Mouse (Mus musculus): ENCODE results near the gene Cit. TPM values are rescaled to one million over a fixed set of nuclear protein-coding genes. Genes with fewer than 3 reads are reported as not detected.

Cit gene
- polyA plus RNA-seq, 1 experiment from 2014 or later: 58.4 TPM

- 49% methylated on average over 11 of the region's 11 CpGs for WGBS
- peaks cover 6% of the 10 kb centered on the region for H3K36me3 ChIP-seq (ENCODE audit: control insufficient read depth, insufficient read depth, low read length)
These were observed 65.4 kb downstream of the Cit start for GRCm38 (mm10) chr5:115910491-115910890.

GRCm38 (mm10) chr5:115915481-115915880 is 70.4 kb downstream of the Cit start:
- H3K27ac ChIP-seq (ENCODE audit: low read depth, low read length): no peak overlapping the region
- H3K36me3 ChIP-seq (ENCODE audit: control insufficient read depth, insufficient read depth, low read length): peaks cover 2% of the 10 kb centered on the region
- DNase-seq (ENCODE audit: low spot score): no peak

More at GRCm38 (mm10) chr5:115910491-115910890, 65.4 kb downstream of the Cit start:
- Histone ChIP-seq H3K9ac (ENCODE audit: low read depth, low read length) (no peak overlapping the region), H3K9me3 (ENCODE audit: control insufficient read depth, low read length) (no peaks in the 10 kb centered on the region), H3K4me3 (ENCODE audit: low read depth, low read length) (no peak overlapping the region), H3K27me3 (replicated peaks; ENCODE audit: control insufficient read depth, insufficient read depth, low read length) (no peaks in the 10 kb centered on the region), H3K4me1 (replicated peaks; ENCODE audit: control insufficient read depth, insufficient read depth, low read length) (peaks cover 23% of the 10 kb centered on the region), H3K4me2 (no peak overlapping the region), H3K27ac (ENCODE audit: low read depth, low read length) (peak overlapping the region; percentile 38; the same call in 1 of the 2 replicates)
- ATAC-seq (replicated peaks; ENCODE audit: low FRiP score): no peak
- DNase-seq (ENCODE audit: low spot score): no peak

DNA sequence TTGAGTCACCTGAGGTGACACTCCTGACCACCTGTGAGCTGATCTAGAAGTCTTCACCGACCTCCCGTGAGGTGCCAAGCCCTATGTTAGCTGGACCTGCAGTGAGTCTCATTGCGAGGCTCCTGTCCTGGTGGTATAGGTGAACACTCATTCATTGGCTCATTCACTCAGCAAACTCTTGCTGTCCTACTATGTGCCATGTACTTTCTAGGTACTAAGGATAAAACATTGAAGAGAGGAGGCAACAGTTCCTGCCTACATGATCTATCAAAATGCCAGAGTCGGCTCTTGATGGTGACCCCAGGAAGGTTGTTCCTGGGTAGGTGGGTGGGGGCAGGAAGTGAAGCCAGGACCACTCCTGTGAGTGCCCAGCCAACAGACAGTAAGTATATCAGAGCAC is 72.9 kb downstream of the Cit start:
- no peaks in the 10 kb centered on the region for H3K9me3 ChIP-seq (ENCODE audit: control insufficient read depth, low read length)
- peaks cover 2% of the 10 kb centered on the region for H3K36me3 ChIP-seq (ENCODE audit: control insufficient read depth, insufficient read depth, low read length)
- DNase-seq (ENCODE audit: low spot score): no peak
- no peak overlapping the region for H3K9ac ChIP-seq (ENCODE audit: low read depth, low read length)
- no peak overlapping the region for H3K4me2 ChIP-seq
- ATAC-seq (replicated peaks; ENCODE audit: low FRiP score): no peak
- H3K27me3 ChIP-seq (replicated peaks; ENCODE audit: control insufficient read depth, insufficient read depth, low read length): no peaks in the 10 kb centered on the region
- peaks cover 26% of the 10 kb centered on the region for H3K4me1 ChIP-seq (replicated peaks; ENCODE audit: control insufficient read depth, insufficient read depth, low read length)
- WGBS: 87% methylated on average over 4 of the region's 4 CpGs
- no peak overlapping the region for H3K4me3 ChIP-seq (ENCODE audit: low read depth, low read length)
- peak overlapping the region; percentile 65 for H3K27ac ChIP-seq (ENCODE audit: low read depth, low read length)

More at GRCm38 (mm10) chr5:115915481-115915880, 70.4 kb downstream of the Cit start:
- Histone ChIP-seq H3K9ac (ENCODE audit: low read depth, low read length) (no peak overlapping the region), H3K27me3 (replicated peaks; ENCODE audit: control insufficient read depth, insufficient read depth, low read length) (no peaks in the 10 kb centered on the region), H3K9me3 (ENCODE audit: control insufficient read depth, low read length) (no peaks in the 10 kb centered on the region), H3K4me1 (replicated peaks; ENCODE audit: control insufficient read depth, insufficient read depth, low read length) (peaks cover 29% of the 10 kb centered on the region), H3K4me3 (ENCODE audit: low read depth, low read length) (no peak overlapping the region), H3K4me2 (no peak overlapping the region)
- WGBS: 92% methylated on average over 5 of the region's 5 CpGs
- no peak for ATAC-seq (replicated peaks; ENCODE audit: low FRiP score)

DNA sequence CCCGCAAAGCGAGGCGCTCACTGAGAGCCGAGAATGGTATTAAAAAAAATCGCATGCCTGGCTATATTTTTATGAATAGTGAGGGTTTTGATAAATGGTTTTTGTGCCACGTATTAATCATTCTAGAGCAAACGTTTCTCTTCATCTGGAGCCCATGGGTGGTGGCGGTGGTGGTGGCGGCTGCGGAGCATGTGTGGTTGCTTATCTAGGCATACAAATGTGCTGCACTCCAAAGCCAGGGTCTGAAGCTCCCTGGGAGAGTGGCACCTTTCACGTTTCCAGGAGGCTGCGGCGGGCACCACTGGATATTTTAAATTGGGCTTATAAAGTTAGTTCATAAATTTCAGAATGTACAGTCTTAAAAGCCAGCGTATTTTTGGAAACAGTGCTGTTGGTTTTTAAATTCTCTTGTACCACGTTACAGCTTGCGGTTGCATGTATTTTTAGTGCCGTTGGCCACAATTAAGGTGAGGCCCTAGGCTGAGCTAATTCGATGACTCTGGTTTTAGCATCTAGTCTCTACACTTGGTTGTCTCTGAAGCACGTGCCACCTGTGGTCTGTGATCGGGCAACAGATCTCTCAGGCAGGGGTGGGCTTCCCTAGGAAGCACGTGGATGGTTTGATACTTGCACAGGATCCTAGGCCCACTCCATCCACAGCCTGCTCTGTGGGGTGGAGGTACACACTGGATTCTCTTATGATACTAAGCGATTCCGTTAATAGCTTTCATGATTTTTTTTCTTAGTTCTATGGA is 73.7 kb downstream of the Cit start:
- peak; percentile 84 for ATAC-seq (replicated peaks; ENCODE audit: low FRiP score)
- Histone ChIP-seq H3K36me3 (ENCODE audit: control insufficient read depth, insufficient read depth, low read length) (no peaks in the 10 kb centered on the region), H3K4me1 (replicated peaks; ENCODE audit: control insufficient read depth, insufficient read depth, low read length) (peaks cover 27% of the 10 kb centered on the region), H3K4me3 (ENCODE audit: low read depth, low read length) (no peak overlapping the region), H3K4me2 (peak overlapping the region; percentile 16; the same call in 1 of the 2 replicates), H3K27me3 (replicated peaks; ENCODE audit: control insufficient read depth, insufficient read depth, low read length) (no peaks in the 10 kb centered on the region), H3K27ac (ENCODE audit: low read depth, low read length) (peak overlapping the region; percentile 65), H3K9ac (ENCODE audit: low read depth, low read length) (no peak overlapping the region; the same call in 1 of the 2 replicates), H3K9me3 (ENCODE audit: control insufficient read depth, low read length) (no peaks in the 10 kb centered on the region)
- 68% methylated on average over 23 of the region's 23 CpGs for WGBS
- DNase-seq (ENCODE audit: low spot score): no peak

DNA sequence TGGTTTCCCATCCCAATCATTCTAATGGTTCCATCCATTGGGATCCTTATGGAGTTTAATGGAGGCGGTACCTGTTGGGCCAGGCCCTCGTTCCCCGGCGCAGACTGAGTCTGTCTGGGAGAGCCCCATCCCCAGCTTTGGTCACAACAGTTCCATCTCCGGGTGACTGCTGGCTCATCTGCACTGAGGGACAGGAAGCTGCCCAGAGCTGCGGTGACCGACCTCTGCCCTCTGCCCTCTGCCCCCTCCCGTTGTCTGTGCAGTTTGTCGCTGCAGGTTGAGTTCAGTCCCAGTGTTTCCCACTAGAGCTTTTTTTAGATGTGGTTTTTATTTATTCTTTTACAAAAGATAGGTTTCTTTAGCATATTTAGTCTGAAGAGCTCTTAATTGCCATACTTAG is 76.9 kb downstream of the Cit start:
- Histone ChIP-seq H3K36me3 (ENCODE audit: control insufficient read depth, insufficient read depth, low read length) (peaks cover 6% of the 10 kb centered on the region; the same call in 1 of the 2 replicates), H3K27me3 (replicated peaks; ENCODE audit: control insufficient read depth, insufficient read depth, low read length) (no peaks in the 10 kb centered on the region), H3K4me2 (0 out of 2 replicates have a peak overlapping the region, but pooled peaks have one; percentile 10), H3K4me3 (ENCODE audit: low read depth, low read length) (no peak overlapping the region), H3K9me3 (ENCODE audit: control insufficient read depth, low read length) (no peaks in the 10 kb centered on the region), H3K9ac (ENCODE audit: low read depth, low read length) (no peak overlapping the region), H3K4me1 (replicated peaks; ENCODE audit: control insufficient read depth, insufficient read depth, low read length) (peaks cover 27% of the 10 kb centered on the region), H3K27ac (ENCODE audit: low read depth, low read length) (peak overlapping the region; percentile 48; the same call in 1 of the 2 replicates)
- 70% methylated on average over 9 of the region's 9 CpGs for WGBS
- DNase-seq (ENCODE audit: low spot score) (no peak), ATAC-seq (replicated peaks; ENCODE audit: low FRiP score) (no peak)

DNA sequence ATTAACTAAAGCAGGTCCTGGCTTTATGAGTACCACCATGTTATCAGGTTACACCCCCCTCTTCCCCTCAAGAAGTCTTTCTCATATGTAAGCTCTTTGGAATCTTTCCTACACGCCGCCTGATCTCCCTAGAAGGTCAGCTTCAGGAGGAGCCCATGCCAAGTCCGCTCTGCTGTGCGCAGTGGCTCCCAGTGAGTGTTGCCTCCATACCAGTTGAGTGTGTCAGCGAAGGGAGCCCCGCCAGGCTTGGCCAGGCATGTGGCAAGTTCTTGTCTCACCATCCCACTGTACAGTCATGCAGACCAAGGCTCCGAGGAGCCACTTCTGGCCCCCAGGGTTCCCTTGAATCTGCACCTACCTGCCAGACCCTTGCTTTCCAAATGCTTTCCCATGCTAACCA is 79.9 kb downstream of the Cit start:
- Histone ChIP-seq H3K4me1 (replicated peaks; ENCODE audit: control insufficient read depth, insufficient read depth, low read length) (peaks cover 8% of the 10 kb centered on the region; the same call in 1 of the 2 replicates), H3K4me3 (ENCODE audit: low read depth, low read length) (no peak overlapping the region), H3K27ac (ENCODE audit: low read depth, low read length) (no peak overlapping the region), H3K9ac (ENCODE audit: low read depth, low read length) (no peak overlapping the region), H3K36me3 (ENCODE audit: control insufficient read depth, insufficient read depth, low read length) (peaks cover 20% of the 10 kb centered on the region), H3K4me2 (no peak overlapping the region), H3K27me3 (replicated peaks; ENCODE audit: control insufficient read depth, insufficient read depth, low read length) (no peaks in the 10 kb centered on the region), H3K9me3 (ENCODE audit: control insufficient read depth, low read length) (no peaks in the 10 kb centered on the region)
- ATAC-seq (replicated peaks; ENCODE audit: low FRiP score) (no peak), DNase-seq (ENCODE audit: low spot score) (no peak)
- 87% methylated on average over 7 of the region's 7 CpGs for WGBS

- Histone ChIP-seq H3K4me3 (ENCODE audit: low read depth, low read length) (no peak overlapping the region), H3K9me3 (ENCODE audit: control insufficient read depth, low read length) (no peaks in the 10 kb centered on the region), H3K4me2 (no peak overlapping the region), H3K9ac (ENCODE audit: low read depth, low read length) (no peak overlapping the region), H3K4me1 (replicated peaks; ENCODE audit: control insufficient read depth, insufficient read depth, low read length) (no peaks in the 10 kb centered on the region), H3K27ac (ENCODE audit: low read depth, low read length) (no peak overlapping the region), H3K36me3 (ENCODE audit: control insufficient read depth, insufficient read depth, low read length) (peaks cover 45% of the 10 kb centered on the region), H3K27me3 (replicated peaks; ENCODE audit: control insufficient read depth, insufficient read depth, low read length) (no peaks in the 10 kb centered on the region)
- no peak for DNase-seq (ENCODE audit: low spot score)
- 0 out of 2 replicates have a peak, but pooled peaks have one; percentile 23 for ATAC-seq (replicated peaks; ENCODE audit: low FRiP score)
- WGBS: 79% methylated on average over 16 of the region's 16 CpGs
These were observed 83.9 kb downstream of the Cit start for GRCm38 (mm10) chr5:115928786-115929507.

DNA sequence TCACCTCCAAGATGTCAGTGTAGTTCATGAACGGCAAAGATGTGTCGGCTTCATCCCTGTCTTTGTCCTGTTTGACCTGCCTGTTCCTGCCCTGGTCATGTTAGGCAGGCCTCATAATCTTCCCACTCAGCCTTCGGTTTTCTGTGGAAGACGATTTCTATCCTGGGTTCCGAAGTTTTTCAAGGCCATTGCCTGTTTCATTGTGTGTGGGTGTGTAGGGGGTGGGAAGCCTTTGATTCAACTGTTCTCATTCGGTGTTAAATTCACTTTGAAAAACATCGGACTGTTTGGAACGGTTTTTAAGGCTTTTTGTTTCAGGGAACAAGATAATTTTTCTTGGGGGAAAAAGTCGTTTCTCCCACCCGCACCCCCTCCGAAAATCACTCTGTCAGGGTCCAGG is 87.2 kb downstream of the Cit start:
- Histone ChIP-seq H3K36me3 (ENCODE audit: control insufficient read depth, insufficient read depth, low read length) (peaks cover 54% of the 10 kb centered on the region), H3K4me2 (no peak overlapping the region), H3K27me3 (replicated peaks; ENCODE audit: control insufficient read depth, insufficient read depth, low read length) (no peaks in the 10 kb centered on the region), H3K9me3 (ENCODE audit: control insufficient read depth, low read length) (no peaks in the 10 kb centered on the region), H3K4me3 (ENCODE audit: low read depth, low read length) (no peak overlapping the region), H3K4me1 (replicated peaks; ENCODE audit: control insufficient read depth, insufficient read depth, low read length) (no peaks in the 10 kb centered on the region), H3K27ac (ENCODE audit: low read depth, low read length) (no peak overlapping the region), H3K9ac (ENCODE audit: low read depth, low read length) (no peak overlapping the region)
- 96% methylated on average over 11 of the region's 11 CpGs for WGBS
- DNase-seq (ENCODE audit: low spot score) (no peak), ATAC-seq (replicated peaks; ENCODE audit: low FRiP score) (no peak)
